Mouse (Mus musculus) heart, adult 2 months (tissue): ENCODE measurements around the gene Tssk4.

Experiments used
- CTCF ChIP-seq: fragments of 200-600 bp; IDR thresholded peaks from 2 replicates; pipeline ENCODE4 v1.8.1; 2022; ENCODE audit warnings: antibody characterized with exemption, mild to moderate bottlenecking, moderate library complexity
- POLR2A ChIP-seq: fragments of 200-500 bp; IDR thresholded peaks from 2 replicates; pipeline ENCODE4 v1.6.1; 2011; ENCODE audit warnings: mild to moderate bottlenecking, low read depth, low read length, control low read depth; ENCODE audit not compliant: insufficient read depth

GRCm38 (mm10) chr14:55616844-55617243 is 33.1 kb upstream of the Tssk4 start:
- TF ChIP-seq CTCF (no peak), POLR2A (no peak)
